Mouse (Mus musculus) lung, embryonic 15.5 days (tissue): ENCODE data around the gene Abtb2. TPM values are rescaled to one million over a fixed set of nuclear protein-coding genes. Genes with fewer than 3 reads are reported as not detected.
A peak's percentile ranks its signal among the peaks of the same experiment; 100 is the strongest.

Source experiments
- ATAC-seq: fragments of 200-750 bp; cut with Nextera tagmentation; 2 replicates; pipeline ENCODE4 v1.8.0; 2017; ENCODE audit warnings: moderate number of reproducible peaks, borderline replicate concordance; ENCODE audit not compliant: low FRiP score, low TSS enrichment; ENCODE audit errors: extremely low read depth
- H3K27ac ChIP-seq: fragments of 300-500 bp; sonication (generic); 2 replicates; pipeline ENCODE4 v1.5.1; 2015; ENCODE audit warnings: moderate library complexity, mild to moderate bottlenecking, inconsistent platforms
- H3K27me3 ChIP-seq: fragments of 300-500 bp; sonication (generic); 2 replicates; pipeline ENCODE4 v1.6.1; 2015; ENCODE audit warnings: inconsistent platforms
- H3K36me3 ChIP-seq: fragments of 300-500 bp; sonication (generic); 2 replicates; pipeline ENCODE4 v1.6.1; 2015; ENCODE audit warnings: inconsistent platforms
- H3K4me1 ChIP-seq: fragments of 300-500 bp; sonication (generic); 2 replicates; pipeline ENCODE4 v1.6.1; 2015; ENCODE audit warnings: inconsistent platforms
- H3K4me2 ChIP-seq: fragments of 300-500 bp; sonication (generic); 2 replicates; pipeline ENCODE4 v1.6.1; 2015; ENCODE audit warnings: inconsistent platforms, mild to moderate bottlenecking, moderate library complexity
- H3K4me3 ChIP-seq: fragments of 300-500 bp; sonication (generic); 2 replicates; pipeline ENCODE4 v1.5.1; 2015; ENCODE audit warnings: mild to moderate bottlenecking, inconsistent platforms
- H3K9ac ChIP-seq: fragments of 300-500 bp; sonication (generic); 2 replicates; pipeline ENCODE4 v1.6.1; 2015; ENCODE audit warnings: inconsistent platforms
- H3K9me3 ChIP-seq: fragments of 300-500 bp; sonication (generic); 2 replicates; pipeline ENCODE4 v1.6.1; 2016; ENCODE audit warnings: inconsistent platforms
- WGBS: fragments of 180-500 bp; shearing (Covaris S2); methylation state at CpG from one replicate; pipeline ENCODE4 v1.1.7; 2015; 5-methylcytosine and 5-hydroxymethylcytosine counted together
- polyA plus RNA-seq: library from polyadenylated mRNA; unstranded; fragments of >200 nt; fragmentation: Nextera tagmentation; extraction: Ambion mirVana; gene quantifications from 2 replicates; pipeline ENCODE4 v1.2.1, GENCODE M21; 2015

The Abtb2 gene
- polyA plus RNA-seq, 1 experiment from 2014 or later: 8.5 TPM

GRCm38 (mm10) chr2:103586423-103586822 is 20.3 kb downstream of the Abtb2 start:
- Histone ChIP-seq H3K4me2 (no peak overlapping the region), H3K36me3 (no peaks in the 10 kb centered on the region), H3K27me3 (no peaks in the 10 kb centered on the region), H3K27ac (no peak overlapping the region), H3K9me3 (no peaks in the 10 kb centered on the region), H3K4me1 (peaks cover 20% of the 10 kb centered on the region), H3K4me3 (no peak overlapping the region), H3K9ac (no peak overlapping the region)
- no peak for ATAC-seq
- WGBS: 68% methylated on average over 3 of the region's 3 CpGs

GRCm38 (mm10) chr2:103588776-103589175 is 22.7 kb downstream of the Abtb2 start:
- Histone ChIP-seq H3K9me3 (no peaks in the 10 kb centered on the region), H3K36me3 (no peaks in the 10 kb centered on the region), H3K27ac (peak overlapping the region; percentile 25; the same call in 1 of the 2 replicates), H3K4me1 (peaks cover 23% of the 10 kb centered on the region), H3K4me3 (no peak overlapping the region), H3K27me3 (no peaks in the 10 kb centered on the region), H3K9ac (no peak overlapping the region), H3K4me2 (no peak overlapping the region)
- WGBS: 52% methylated on average over 5 of the region's 5 CpGs
- no peak for ATAC-seq

- H3K36me3 ChIP-seq: no peaks in the 10 kb centered on the region
- peaks cover 25% of the 10 kb centered on the region for H3K4me1 ChIP-seq
- no peaks in the 10 kb centered on the region for H3K27me3 ChIP-seq
- H3K4me3 ChIP-seq: no peak overlapping the region
- H3K4me2 ChIP-seq: no peak overlapping the region
- no peaks in the 10 kb centered on the region for H3K9me3 ChIP-seq
- H3K27ac ChIP-seq: peak overlapping the region; percentile 25; the same call in 1 of the 2 replicates
- no peak overlapping the region for H3K9ac ChIP-seq
- 81% methylated on average over 4 of the region's 4 CpGs for WGBS
- ATAC-seq: no peak
Observed at GRCm38 (mm10) chr2:103589400-103589799, 23.3 kb downstream of the Abtb2 start.

- Histone ChIP-seq H3K4me1 (peaks cover 34% of the 10 kb centered on the region), H3K9ac (no peak overlapping the region)
- WGBS: 89% methylated on average over 7 of the region's 7 CpGs
Observed at GRCm38 (mm10) chr2:103590645-103591044, 24.5 kb downstream of the Abtb2 start.

GRCm38 (mm10) chr2:103591742-103592590 is 25.9 kb downstream of the Abtb2 start:
- Histone ChIP-seq H3K27me3 (no peaks in the 10 kb centered on the region), H3K4me1 (peaks cover 34% of the 10 kb centered on the region), H3K4me2 (no peak overlapping the region), H3K9ac (no peak overlapping the region), H3K9me3 (no peaks in the 10 kb centered on the region), H3K36me3 (no peaks in the 10 kb centered on the region), H3K4me3 (no peak overlapping the region), H3K27ac (0 out of 2 replicates have a peak overlapping the region, but pooled peaks have one; percentile 20)
- 39% methylated on average over 9 of the region's 9 CpGs for WGBS
- peak; percentile 76; the same call in 1 of the 2 replicates for ATAC-seq

More at GRCm38 (mm10) chr2:103590645-103591044, 24.5 kb downstream of the Abtb2 start:
- H3K4me3 ChIP-seq: no peak overlapping the region
- no peak overlapping the region for H3K4me2 ChIP-seq
- H3K36me3 ChIP-seq: no peaks in the 10 kb centered on the region
- H3K27ac ChIP-seq: no peak overlapping the region
- H3K27me3 ChIP-seq: no peaks in the 10 kb centered on the region
- no peak for ATAC-seq
- H3K9me3 ChIP-seq: no peaks in the 10 kb centered on the region

- H3K4me1 ChIP-seq: peaks cover 34% of the 10 kb centered on the region
- no peak overlapping the region for H3K9ac ChIP-seq
- no peak overlapping the region for H3K27ac ChIP-seq
- H3K27me3 ChIP-seq: no peaks in the 10 kb centered on the region
- no peak overlapping the region for H3K4me3 ChIP-seq
- no peak for ATAC-seq
- no peak overlapping the region for H3K4me2 ChIP-seq
- H3K9me3 ChIP-seq: no peaks in the 10 kb centered on the region
- 65% methylated on average over 3 of the region's 3 CpGs for WGBS
- H3K36me3 ChIP-seq: no peaks in the 10 kb centered on the region
Observed at GRCm38 (mm10) chr2:103592591-103592929, 26.4 kb downstream of the Abtb2 start.

- WGBS: 68% methylated on average over 6 of the region's 6 CpGs
- H3K4me3 ChIP-seq: no peak overlapping the region
- H3K36me3 ChIP-seq: no peaks in the 10 kb centered on the region
- H3K9ac ChIP-seq: no peak overlapping the region
- H3K27ac ChIP-seq: no peak overlapping the region
- no peak overlapping the region for H3K4me2 ChIP-seq
- H3K9me3 ChIP-seq: no peaks in the 10 kb centered on the region
- no peak for ATAC-seq
- H3K4me1 ChIP-seq: peaks cover 40% of the 10 kb centered on the region
- H3K27me3 ChIP-seq: no peaks in the 10 kb centered on the region
Observed at GRCm38 (mm10) chr2:103594592-103595011, 28.5 kb downstream of the Abtb2 start.

GRCm38 (mm10) chr2:103595028-103595651 is 29.0 kb downstream of the Abtb2 start:
- Histone ChIP-seq H3K9ac (no peak overlapping the region), H3K4me2 (no peak overlapping the region), H3K9me3 (no peaks in the 10 kb centered on the region), H3K4me3 (no peak overlapping the region), H3K27me3 (no peaks in the 10 kb centered on the region), H3K36me3 (no peaks in the 10 kb centered on the region), H3K4me1 (peaks cover 44% of the 10 kb centered on the region), H3K27ac (no peak overlapping the region)
- ATAC-seq: no peak
- WGBS: 36% methylated on average over 5 of the region's 5 CpGs

- Histone ChIP-seq H3K36me3 (no peaks in the 10 kb centered on the region), H3K4me2 (no peak overlapping the region), H3K27ac (0 out of 2 replicates have a peak overlapping the region, but pooled peaks have one; percentile 27), H3K9me3 (no peaks in the 10 kb centered on the region), H3K4me3 (no peak overlapping the region), H3K27me3 (no peaks in the 10 kb centered on the region), H3K4me1 (peaks cover 50% of the 10 kb centered on the region), H3K9ac (no peak overlapping the region)
- no peak for ATAC-seq
- WGBS: 62% methylated on average over 1 of the region's 1 CpGs
Observed at GRCm38 (mm10) chr2:103599296-103599695, 33.2 kb downstream of the Abtb2 start.

GRCm38 (mm10) chr2:103600165-103600891 is 34.2 kb downstream of the Abtb2 start:
- no peak overlapping the region for H3K27ac ChIP-seq
- WGBS: 56% methylated on average over 8 of the region's 8 CpGs
- no peaks in the 10 kb centered on the region for H3K36me3 ChIP-seq
- H3K27me3 ChIP-seq: no peaks in the 10 kb centered on the region
- ATAC-seq: no peak
- no peak overlapping the region for H3K4me3 ChIP-seq
- H3K9me3 ChIP-seq: no peaks in the 10 kb centered on the region
- no peak overlapping the region for H3K4me2 ChIP-seq
- no peak overlapping the region for H3K9ac ChIP-seq
- H3K4me1 ChIP-seq: peaks cover 40% of the 10 kb centered on the region

- H3K9me3 ChIP-seq: no peaks in the 10 kb centered on the region
- H3K4me1 ChIP-seq: peaks cover 40% of the 10 kb centered on the region
- 27% methylated on average over 1 of the region's 1 CpGs for WGBS
- no peak overlapping the region for H3K27ac ChIP-seq
- no peak overlapping the region for H3K4me2 ChIP-seq
- no peaks in the 10 kb centered on the region for H3K27me3 ChIP-seq
- no peak overlapping the region for H3K9ac ChIP-seq
- H3K4me3 ChIP-seq: no peak overlapping the region
- ATAC-seq: no peak
- no peaks in the 10 kb centered on the region for H3K36me3 ChIP-seq
Observed at GRCm38 (mm10) chr2:103601126-103601525, 35.0 kb downstream of the Abtb2 start.

GRCm38 (mm10) chr2:103601531-103601930 is 35.4 kb downstream of the Abtb2 start:
- Histone ChIP-seq H3K4me1 (peaks cover 40% of the 10 kb centered on the region), H3K9me3 (no peaks in the 10 kb centered on the region), H3K36me3 (no peaks in the 10 kb centered on the region), H3K4me3 (no peak overlapping the region), H3K9ac (no peak overlapping the region), H3K27me3 (no peaks in the 10 kb centered on the region), H3K4me2 (no peak overlapping the region), H3K27ac (no peak overlapping the region)
- ATAC-seq: no peak
- 57% methylated on average over 1 of the region's 1 CpGs for WGBS
